Mouse (Mus musculus) testis, postnatal 10 days (tissue): ENCODE measurements at regions not wholly inside any gene's neighbourhood (a gene's known extent, or its start where the extent isn't known, plus 50 kb on each side); places are given as distances from the start of the nearest gene placed in this dataset.

ENCODE experiments used
- DNase-seq: peaks from one replicate; pipeline ENCODE4 v3.0.0; 2021; ENCODE audit warnings: low spot score

- DNase-seq: no peak
Observed at GRCm38 (mm10) chr17:7467638-7468037, 82.4 kb upstream of the Unc93a2 start.

DNA sequence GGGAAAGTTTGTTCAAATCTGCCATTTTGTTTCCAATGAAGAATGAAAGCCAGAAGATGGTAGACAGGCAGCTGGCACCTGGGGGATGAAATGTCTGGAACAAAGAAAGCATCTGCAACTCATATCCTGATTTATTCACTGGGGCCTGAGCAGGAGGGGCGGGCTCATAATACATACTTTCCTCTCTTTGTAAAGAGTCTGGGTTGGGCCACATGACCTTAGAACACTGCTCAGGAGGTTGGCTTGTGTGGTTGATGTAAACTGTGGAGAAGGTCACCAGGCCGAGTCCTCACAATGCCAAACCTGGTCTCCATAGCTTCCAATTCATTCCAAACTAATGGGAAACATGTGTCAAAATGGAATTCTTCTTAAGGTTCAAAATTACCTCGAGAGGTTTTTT, 79.6 kb upstream of the Unc93a2 start:
- DNase-seq: no peak

GRCm38 (mm10) chr17:7461164-7461563, 75.9 kb upstream of the Unc93a2 start:
- DNase-seq: no peak

- no peak for DNase-seq
Observed at GRCm38 (mm10) chr17:7456939-7457338, 71.7 kb upstream of the Unc93a2 start.

GRCm38 (mm10) chr17:7443822-7444221, 58.6 kb upstream of the Unc93a2 start:
- DNase-seq: peak; percentile 81

DNA sequence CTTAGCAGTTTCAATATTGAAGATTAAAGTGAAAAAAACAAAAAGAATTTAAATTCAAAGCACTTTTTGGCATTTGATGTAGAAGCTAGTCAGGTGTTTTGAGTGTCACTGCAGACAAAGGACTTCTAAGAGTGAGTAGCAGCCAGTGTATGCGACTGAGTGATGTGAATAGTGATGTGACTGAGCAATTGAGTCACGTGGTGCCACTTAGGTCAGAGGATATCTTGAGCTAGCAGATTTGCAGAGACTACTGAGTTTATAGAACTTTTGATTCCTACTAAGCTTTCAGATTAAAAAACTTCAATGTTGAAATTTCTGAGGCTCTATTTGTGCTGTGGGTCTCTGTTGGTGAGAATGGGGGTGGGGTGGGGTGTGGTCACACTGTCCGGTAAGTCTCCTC, 49.8 kb upstream of the Unc93a2 start:
- no peak for DNase-seq
